Mouse (Mus musculus) limb, embryonic 14.5 days (tissue): ENCODE results near the gene Cblb. TPM values are rescaled to one million over a fixed set of nuclear protein-coding genes. Genes with fewer than 3 reads are reported as not detected.
A peak's percentile ranks its signal among the peaks of the same experiment; 100 is the strongest.

ENCODE experiments used
- ATAC-seq: fragments of 200-750 bp; cut with Nextera tagmentation; 2 replicates; pipeline ENCODE4 v1.8.0; 2017; ENCODE audit warnings: low read depth, moderate number of reproducible peaks, moderate TSS enrichment; ENCODE audit not compliant: low FRiP score
- DNase-seq: peaks from one replicate; pipeline ENCODE4 v3.0.0-alpha.2; 2015; ENCODE audit warnings: low spot score
- H3K27ac ChIP-seq: fragments of 300-500 bp; sonication (generic); replicated peaks from 2 replicates; pipeline ENCODE4 v1.5.1; 2014; ENCODE audit warnings: low read depth, mild to moderate bottlenecking, low read length, moderate library complexity, mixed read lengths
- H3K27me3 ChIP-seq: fragments of 300-500 bp; sonication (generic); 2 replicates; pipeline ENCODE4 v1.6.1; 2014; ENCODE audit warnings: low read length, mixed read lengths; ENCODE audit not compliant: control insufficient read depth, insufficient read depth
- H3K36me3 ChIP-seq: fragments of 300-500 bp; sonication (generic); 2 replicates; pipeline ENCODE4 v1.6.1; 2014; ENCODE audit warnings: mild to moderate bottlenecking, low read length, moderate library complexity, mixed read lengths; ENCODE audit not compliant: control insufficient read depth, insufficient read depth
- H3K4me1 ChIP-seq: fragments of 300-500 bp; sonication (generic); 2 replicates; pipeline ENCODE4 v1.6.1; 2014; ENCODE audit warnings: antibody characterized with exemption, low read length, mixed read lengths; ENCODE audit not compliant: control insufficient read depth, insufficient read depth
- H3K4me2 ChIP-seq: fragments of 300-500 bp; sonication (generic); replicated peaks from 2 replicates; pipeline ENCODE4 v1.6.1; 2014; ENCODE audit warnings: low read depth, mild to moderate bottlenecking, low read length, moderate library complexity; ENCODE audit not compliant: severe bottlenecking
- H3K4me3 ChIP-seq: fragments of 300-500 bp; sonication (generic); replicated peaks from 2 replicates; pipeline ENCODE4 v1.5.1; 2014; ENCODE audit warnings: low read length
- H3K9ac ChIP-seq: fragments of 300-500 bp; sonication (generic); 2 replicates; pipeline ENCODE4 v1.6.1; 2014; ENCODE audit warnings: mild to moderate bottlenecking, low read depth, low read length, moderate library complexity; ENCODE audit not compliant: severe bottlenecking
- H3K9me3 ChIP-seq: fragments of 300-500 bp; sonication (generic); 2 replicates; pipeline ENCODE4 v1.6.1; 2016; ENCODE audit warnings: low read length; ENCODE audit not compliant: control insufficient read depth
- POLR2A ChIP-seq: fragments of 200-500 bp; IDR thresholded peaks from 2 replicates; pipeline ENCODE4 v1.8.0; 2012; ENCODE audit warnings: inconsistent platforms, mild to moderate bottlenecking, moderate library complexity, borderline replicate concordance; ENCODE audit not compliant: insufficient read depth, insufficient read length; ENCODE audit errors: extremely low read depth
- WGBS: fragments of 180-500 bp; shearing (Covaris S2); extraction: QIAGEN DNeasy Blood & Tissue Kit; methylation state at CpG from one replicate; pipeline ENCODE4 v1.1.7; 2014; 5-methylcytosine and 5-hydroxymethylcytosine counted together
- polyA plus RNA-seq, 2 experiments: library from polyadenylated mRNA; depleted of rRNA in 1 of 2; stranded (reverse) in 1 of 2; unstranded in 1 of 2; fragments of >200 nt; fragmentation: Nextera tagmentation in 1 of 2; extraction: Ambion mirVana in 1 of 2; gene quantifications; 2 replicates each; pipeline versions ENCODE4 v1.2.1 to v1.2.3; 2012 to 2014

Gene Cblb
- polyA plus RNA-seq, 2 experiments, result 16.9 to 23.7 TPM

GRCm38 (mm10) chr16:51989259-51989658 is 41.8 kb upstream of the Cblb start:
- H3K9ac ChIP-seq, result no peak overlapping the region
- TF ChIP-seq POLR2A, result no peak
- no peak overlapping the region for H3K4me3 ChIP-seq
- H3K36me3 ChIP-seq, result no peaks in the 10 kb centered on the region
- 0 out of 2 replicates have a peak, but pooled peaks cover 2% of the 10 kb centered on the region for H3K4me1 ChIP-seq
- no peak overlapping the region for H3K27ac ChIP-seq
- no peaks in the 10 kb centered on the region for H3K27me3 ChIP-seq
- H3K9me3 ChIP-seq, result no peaks in the 10 kb centered on the region
- ATAC-seq (no peak), DNase-seq (no peak)
- 23% methylated on average over 3 of the region's 3 CpGs for WGBS
- H3K4me2 ChIP-seq, result no peak overlapping the region

- 92% methylated on average over 3 of the region's 3 CpGs for WGBS
- no peak overlapping the region for H3K27ac ChIP-seq
Measured at GRCm38 (mm10) chr16:52000043-52000442, 31.0 kb upstream of the Cblb start.

GRCm38 (mm10) chr16:52000801-52001200 is 30.2 kb upstream of the Cblb start:
- Histone ChIP-seq H3K27me3 (no peaks in the 10 kb centered on the region), H3K4me3 (no peak overlapping the region), H3K9ac (no peak overlapping the region), H3K36me3 (no peaks in the 10 kb centered on the region), H3K9me3 (no peaks in the 10 kb centered on the region), H3K27ac (no peak overlapping the region), H3K4me1 (no peaks in the 10 kb centered on the region), H3K4me2 (no peak overlapping the region)
- ATAC-seq (no peak), DNase-seq (no peak)
- TF ChIP-seq POLR2A, result no peak

More at GRCm38 (mm10) chr16:52000043-52000442, 31.0 kb upstream of the Cblb start:
- Histone ChIP-seq H3K9me3 (no peaks in the 10 kb centered on the region), H3K4me3 (no peak overlapping the region), H3K36me3 (no peaks in the 10 kb centered on the region), H3K27me3 (no peaks in the 10 kb centered on the region), H3K4me2 (no peak overlapping the region), H3K9ac (no peak overlapping the region), H3K4me1 (no peaks in the 10 kb centered on the region)
- DNase-seq, result no peak
- ATAC-seq, result no peak
- TF ChIP-seq POLR2A, result no peak

GRCm38 (mm10) chr16:52007006-52007405 is 24.0 kb upstream of the Cblb start:
- DNase-seq, result peak; percentile 9
- no peak for ATAC-seq
- 80% methylated on average over 3 of the region's 3 CpGs for WGBS
- TF ChIP-seq POLR2A, result no peak
- H3K4me3 ChIP-seq, result no peak overlapping the region
- H3K9ac ChIP-seq, result no peak overlapping the region
- H3K27ac ChIP-seq, result no peak overlapping the region
- H3K27me3 ChIP-seq, result no peaks in the 10 kb centered on the region
- no peaks in the 10 kb centered on the region for H3K9me3 ChIP-seq
- H3K4me2 ChIP-seq, result no peak overlapping the region
- H3K4me1 ChIP-seq, result no peaks in the 10 kb centered on the region
- H3K36me3 ChIP-seq, result no peaks in the 10 kb centered on the region

- no peak for TF ChIP-seq POLR2A
- Histone ChIP-seq H3K9ac (no peak overlapping the region), H3K4me2 (no peak overlapping the region), H3K27me3 (no peaks in the 10 kb centered on the region), H3K4me3 (no peak overlapping the region), H3K4me1 (no peaks in the 10 kb centered on the region), H3K36me3 (no peaks in the 10 kb centered on the region), H3K9me3 (no peaks in the 10 kb centered on the region), H3K27ac (no peak overlapping the region)
- DNase-seq, result peak; percentile 61
- 25% methylated on average over 2 of the region's 2 CpGs for WGBS
- ATAC-seq, result no peak
Measured at GRCm38 (mm10) chr16:52008471-52008870, 22.6 kb upstream of the Cblb start.

- no peak overlapping the region for H3K4me3 ChIP-seq
- H3K4me2 ChIP-seq, result no peak overlapping the region
- no peak overlapping the region for H3K27ac ChIP-seq
- H3K4me1 ChIP-seq, result no peaks in the 10 kb centered on the region
- H3K9ac ChIP-seq, result no peak overlapping the region
- WGBS, result 80% methylated on average over 6 of the region's 6 CpGs
- DNase-seq (no peak), ATAC-seq (no peak)
- H3K9me3 ChIP-seq, result no peaks in the 10 kb centered on the region
- TF ChIP-seq POLR2A, result no peak
- H3K36me3 ChIP-seq, result no peaks in the 10 kb centered on the region
- no peaks in the 10 kb centered on the region for H3K27me3 ChIP-seq
Measured at GRCm38 (mm10) chr16:52009421-52009820, 21.6 kb upstream of the Cblb start.
